In the genomic region with DNA sequence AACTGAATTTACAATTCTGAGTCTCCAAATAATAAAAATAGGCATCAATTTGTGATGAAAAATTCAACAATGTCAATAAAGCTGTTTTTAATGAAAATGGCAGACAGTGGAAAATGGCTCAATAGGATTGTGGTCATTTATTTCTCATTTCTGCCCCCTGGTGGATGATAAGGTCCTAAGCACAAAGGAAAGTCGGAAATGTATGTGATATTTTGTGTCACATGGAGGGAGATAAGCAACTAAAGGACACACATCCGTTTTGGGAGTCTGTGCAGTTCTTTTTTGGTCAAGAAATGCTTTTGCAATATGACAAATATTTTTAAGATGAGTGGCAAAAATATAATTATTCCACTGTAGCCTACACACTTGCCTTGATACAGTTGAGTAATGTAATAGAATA, we compare ENCODE assay signal across 10 mouse cellular contexts. TPM values are rescaled to one million over a fixed set of nuclear protein-coding genes. Genes with fewer than 3 reads are reported as not detected.
DNase-seq lines count a peak whose midpoint lies in the region; ATAC-seq and TF ChIP-seq lines count a peak whose summit lies in the region.
"Had no signal": no experiment of that assay in that cellular context is flagged by ENCODE, and none has a peak within 500 bp of the region (broad histone marks: within the 10 kb centered on the region; RNA-seq: fewer than 3 reads in every experiment).

No protein-coding gene starts in this region.

- no peak overlapping the region for H3K27ac ChIP-seq in gastrocnemius, adult 2 months
- H3K27ac ChIP-seq in heart, postnatal 0 days (ENCODE audit: low read depth): no peak overlapping the region
- no peak overlapping the region for H3K27ac ChIP-seq in forebrain, embryonic 15.5 days (replicated peaks)
- H3K27ac ChIP-seq: hindbrain, embryonic 15.5 days had no signal

- TF ChIP-seq EP300 in heart, postnatal 0 days (IDR thresholded peaks at IDR 0.05; ENCODE audit: low read depth): no peak

- no peaks in the 10 kb centered on the region for H3K9me3 ChIP-seq in heart, postnatal 0 days (replicated peaks; ENCODE audit: control insufficient read depth, low read length)
- no peaks in the 10 kb centered on the region for H3K9me3 ChIP-seq in forebrain, embryonic 15.5 days
- H3K9me3 ChIP-seq: hindbrain, embryonic 15.5 days had no signal

- H3K9ac ChIP-seq in heart, postnatal 0 days (replicated peaks; ENCODE audit: low read depth, low read length): no peak overlapping the region
- no peak overlapping the region for H3K9ac ChIP-seq in forebrain, embryonic 15.5 days (replicated peaks)
- H3K9ac ChIP-seq: hindbrain, embryonic 15.5 days had no signal

- no peak for DNase-seq in gastrocnemius, adult 2 months
- no peak for DNase-seq in gastrocnemius, postnatal 25 days
- DNase-seq in thymus, postnatal 0 days (ENCODE audit: low spot score): peak; percentile 8
- no peak for DNase-seq in thymus, postnatal 10 days (ENCODE audit: low spot score in 2 of 2)
- peak; percentile 38 for DNase-seq in heart, postnatal 0 days (ENCODE audit: low spot score)
- peak; percentile 16 for DNase-seq in splenic B cell, adult 2 months (ENCODE audit: low read depth, low spot score)
- no peak for DNase-seq in layer of hippocampus, adult 9-11 months

- H3K27me3 ChIP-seq in heart, postnatal 0 days (ENCODE audit: control insufficient read depth, insufficient read depth, low read length): no peaks in the 10 kb centered on the region
- no peaks in the 10 kb centered on the region for H3K27me3 ChIP-seq in splenic B cell, adult 2 months (ENCODE audit: control insufficient read depth, insufficient read depth, low read length, poor library complexity, severe bottlenecking)
- H3K27me3 ChIP-seq in forebrain, embryonic 15.5 days: no peaks in the 10 kb centered on the region
- H3K27me3 ChIP-seq: hindbrain, embryonic 15.5 days had no signal

- ATAC-seq in heart, postnatal 0 days (ENCODE audit: insufficient read depth, low read depth): no peak
- ATAC-seq in forebrain, embryonic 15.5 days (replicated peaks): no peak

- no peaks in the 10 kb centered on the region for H3K4me1 ChIP-seq in heart, postnatal 0 days (ENCODE audit: control insufficient read depth, insufficient read depth)
- H3K4me1 ChIP-seq in forebrain, embryonic 15.5 days: no peaks in the 10 kb centered on the region
- H3K4me1 ChIP-seq: hindbrain, embryonic 15.5 days had no signal

- no peak overlapping the region for H3K4me2 ChIP-seq in heart, postnatal 0 days (ENCODE audit: low read depth, low read length)
- H3K4me2 ChIP-seq in forebrain, embryonic 15.5 days (replicated peaks): no peak overlapping the region
- H3K4me2 ChIP-seq: hindbrain, embryonic 15.5 days had no signal

- intact Hi-C loops in gastrocnemius, adult 2 months (cut with DNase I): loop anchor here (5.0 kb wide), 1 partner anchor 233 kb away; no protein-coding TSS in a partner anchor

- TF ChIP-seq CTCF in gastrocnemius, adult 2 months (IDR thresholded peaks at IDR 0.05): peak; percentile 73
- TF ChIP-seq CTCF in heart, postnatal 0 days (IDR thresholded peaks at IDR 0.05; ENCODE audit: low read depth): peak; percentile 65

- no peaks in the 10 kb centered on the region for H3K36me3 ChIP-seq in heart, postnatal 0 days (replicated peaks; ENCODE audit: control insufficient read depth, insufficient read depth, low read length)
- H3K36me3 ChIP-seq in splenic B cell, adult 2 months (ENCODE audit: control insufficient read depth, insufficient read depth, low read length, poor library complexity, severe bottlenecking): no peaks in the 10 kb centered on the region
- H3K36me3 ChIP-seq in forebrain, embryonic 15.5 days: no peaks in the 10 kb centered on the region
- H3K36me3 ChIP-seq: hindbrain, embryonic 15.5 days had no signal

- 6% methylated on average over 2 of the region's 2 CpGs for WGBS in heart, postnatal 0 days
- 32% methylated on average over 2 of the region's 2 CpGs for WGBS in forebrain, embryonic 15.5 days

- no peak overlapping the region for H3K4me3 ChIP-seq in gastrocnemius, adult 2 months
- H3K4me3 ChIP-seq in heart, postnatal 0 days (ENCODE audit: low read depth, low read length): no peak overlapping the region
- H3K4me3 ChIP-seq in forebrain, embryonic 15.5 days: no peak overlapping the region
- H3K4me3 ChIP-seq: hindbrain, embryonic 15.5 days had no signal

RNA-seq across cellular contexts. Expression of a gene that starts 27.9 kb away (rescaled TPM):
- 1 to 10 TPM in 1 of 2 experiments, under 1 TPM in 1; 0.54 to 1.1 TPM for total RNA-seq in gastrocnemius, adult 2 months (2021)
- total RNA-seq in gastrocnemius, postnatal 25 days (2021): under 1 TPM; 0.54 to 0.59 TPM
- polyA plus RNA-seq in thymus, postnatal 0 days (2015; fragmentation: Nextera tagmentation; extraction: Ambion mirVana): 0.12 and 0.40 TPM in 2 replicates
- total RNA-seq in heart, postnatal 0 days (2014; rRNA removed; ENCODE audit: low replicate concordance): not detected in 2 replicates
- polyA plus RNA-seq in heart, postnatal 0 days (2015; fragmentation: Nextera tagmentation; extraction: Ambion mirVana): 0.16 TPM in 1 of 2 replicates, not detected in the other
- polyA plus RNA-seq in forebrain, embryonic 15.5 days (2015; fragmentation: Nextera tagmentation; extraction: Ambion mirVana): 0.14 and 0.15 TPM in 2 replicates
- total RNA-seq: adrenal gland, postnatal 36 days had no signal

Comparison
In these comparisons a context has a peak if more than half of its experiments do, and no peak if none do; other contexts are left out.
1. DNase-seq: peak in thymus, postnatal 0 days (single experiment), heart, postnatal 0 days (single experiment) and splenic B cell, adult 2 months (single experiment); none in gastrocnemius, adult 2 months (single experiment), gastrocnemius, postnatal 25 days (single experiment), thymus, postnatal 10 days (0 of 2) and layer of hippocampus, adult 9-11 months (single experiment).